Mouse (Mus musculus) regulatory T cell (primary cell): ENCODE measurements around the gene Trp53bp2.

Source experiments
- in situ Hi-C: fragments of 300-600 bp; cut with MboI, MseI; formaldehyde crosslinking; loops from one replicate; pipeline ENCODE4 v1.15.1; 2025; ENCODE audit warnings: high pct_unique_total_duplicates

The Trp53bp2 gene

GRCm38 (mm10) chr1:182460291-182461244, 51.6 kb downstream of the Trp53bp2 start:
- in situ Hi-C loops: no loop called here

- in situ Hi-C loops: no loop called here
Observed at GRCm38 (mm10) chr1:182461261-182461660, 52.3 kb downstream of the Trp53bp2 start.

- in situ Hi-C loops: no loop called here
Observed at GRCm38 (mm10) chr1:182461813-182462212, 52.8 kb downstream of the Trp53bp2 start.

GRCm38 (mm10) chr1:182465309-182465708, 56.3 kb downstream of the Trp53bp2 start:
- in situ Hi-C loops: no loop called here

- in situ Hi-C loops: no loop called here
Observed at GRCm38 (mm10) chr1:182465978-182466377, 57.0 kb downstream of the Trp53bp2 start.

GRCm38 (mm10) chr1:182475005-182475796, 66.2 kb downstream of the Trp53bp2 start:
- in situ Hi-C loops: no loop called here

- in situ Hi-C loops: no loop called here
Observed at GRCm38 (mm10) chr1:182478935-182479334, 70.0 kb downstream of the Trp53bp2 start.

- in situ Hi-C loops: no loop called here
Observed at GRCm38 (mm10) chr1:182481138-182481537, 72.2 kb downstream of the Trp53bp2 start.

GRCm38 (mm10) chr1:182481646-182482295, 72.8 kb downstream of the Trp53bp2 start:
- in situ Hi-C loops: no loop called here

- in situ Hi-C loops: no loop called here
Observed at GRCm38 (mm10) chr1:182482991-182483909, 74.3 kb downstream of the Trp53bp2 start.

- in situ Hi-C loops: no loop called here
Observed at GRCm38 (mm10) chr1:182483910-182484274, 74.9 kb downstream of the Trp53bp2 start.

GRCm38 (mm10) chr1:182488503-182488902, 79.5 kb downstream of the Trp53bp2 start:
- in situ Hi-C loops: no loop called here

- in situ Hi-C loops: loop anchor here (5.0 kb wide), 1 partner anchor 47 kb away; no protein-coding TSS in a partner anchor
Observed at GRCm38 (mm10) chr1:182489803-182490452, 81.0 kb downstream of the Trp53bp2 start.

GRCm38 (mm10) chr1:182490568-182490967, 81.6 kb downstream of the Trp53bp2 start:
- in situ Hi-C loops: loop anchor here (5.0 kb wide), 1 partner anchor 47 kb away; no protein-coding TSS in a partner anchor

GRCm38 (mm10) chr1:182491839-182492238, 82.9 kb downstream of the Trp53bp2 start:
- in situ Hi-C loops: loop anchor here (5.0 kb wide), 1 partner anchor 45 kb away; no protein-coding TSS in a partner anchor

- in situ Hi-C loops: loop anchor here (5.0 kb wide), 1 partner anchor 43 kb away; no protein-coding TSS in a partner anchor
Observed at GRCm38 (mm10) chr1:182494285-182495145, 85.5 kb downstream of the Trp53bp2 start.

GRCm38 (mm10) chr1:182496685-182497084, 87.7 kb downstream of the Trp53bp2 start:
- in situ Hi-C loops: no loop called here

GRCm38 (mm10) chr1:182497736-182498135, 88.8 kb downstream of the Trp53bp2 start:
- in situ Hi-C loops: no loop called here
